Mouse (Mus musculus) 416B (cell line): ENCODE results near the gene Arid3a.

Experiments used
- DNase-seq: peaks from one replicate; pipeline ENCODE4 v3.0.0; 2011; ENCODE audit warnings: low read depth

The Arid3a gene

GRCm38 (mm10) chr10:79995636-79996035 is 68.8 kb downstream of the Arid3a start:
- peak; percentile 58 for DNase-seq

DNA sequence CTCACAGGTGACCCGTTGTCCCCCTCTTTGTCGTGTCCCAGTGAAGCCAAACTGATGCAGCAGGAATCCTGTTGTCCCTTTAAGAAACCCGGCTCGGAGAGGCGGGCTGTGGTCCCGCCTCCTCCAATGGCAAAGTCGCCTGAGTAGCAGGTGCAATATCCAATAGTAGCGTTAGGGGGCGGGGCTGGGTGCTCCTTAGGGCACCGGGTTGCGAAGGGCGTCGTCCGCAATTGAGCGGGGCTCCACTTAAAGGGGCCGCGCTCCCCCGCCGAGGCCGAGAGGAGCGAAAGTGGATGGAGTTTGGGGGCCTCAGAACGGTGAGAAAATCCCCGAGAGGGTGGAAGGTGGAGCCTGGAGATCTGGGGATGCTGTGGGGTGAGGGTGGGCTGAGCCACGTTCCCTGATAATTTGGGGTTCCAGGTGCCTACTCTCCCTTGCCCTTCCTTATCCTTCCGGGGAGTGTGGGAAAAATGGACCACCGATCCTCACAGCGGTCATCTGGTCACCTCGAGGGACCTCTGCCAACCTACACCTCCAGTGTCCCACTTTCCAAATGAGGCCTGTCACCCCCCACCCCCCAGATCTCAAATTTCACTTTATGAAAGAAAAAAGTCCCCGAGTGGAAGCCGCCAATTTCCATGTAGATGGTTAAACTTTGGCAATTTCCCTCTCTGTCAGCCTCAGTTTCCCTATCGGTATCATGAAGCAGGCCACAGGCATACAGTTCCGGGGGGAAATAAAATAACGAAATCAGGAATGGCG is 69.6 kb downstream of the Arid3a start, which contains the start of gene Abca7:
TSS of gene Abca7 (plus strand) at position 223 of the 762 bp plus-strand sequence.
- DNase-seq, result peak; percentile 96

- peak; percentile 89 for DNase-seq
Measured at GRCm38 (mm10) chr10:79997034-79997760, 70.4 kb downstream of the Arid3a start.

DNA sequence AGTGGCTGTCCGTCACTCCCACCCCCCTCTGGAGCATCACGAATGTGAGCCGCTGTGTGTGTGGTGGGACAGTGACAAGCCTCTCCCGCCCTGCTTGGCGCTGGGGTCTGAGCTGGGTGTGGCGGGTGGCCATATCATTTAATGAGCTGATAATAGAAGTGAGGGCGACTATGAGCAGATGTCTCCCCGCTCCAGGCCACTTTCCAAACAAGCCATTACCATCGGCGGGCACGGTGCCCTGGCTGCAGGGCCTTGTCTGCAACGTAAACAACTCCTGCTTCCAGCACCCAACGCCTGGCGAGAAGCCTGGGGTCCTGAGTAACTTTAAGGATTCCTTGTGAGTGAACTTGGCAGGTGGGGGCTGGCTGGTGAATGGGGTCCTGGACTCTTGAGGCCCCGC is 71.0 kb downstream of the Arid3a start:
- no peak for DNase-seq

GRCm38 (mm10) chr10:80001945-80002344 is 75.1 kb downstream of the Arid3a start:
- DNase-seq, result no peak

- no peak for DNase-seq
Measured at GRCm38 (mm10) chr10:80002829-80003228, 76.0 kb downstream of the Arid3a start.

- no peak for DNase-seq
Measured at GRCm38 (mm10) chr10:80003374-80004232, 76.8 kb downstream of the Arid3a start.

GRCm38 (mm10) chr10:80004233-80004705 is 77.4 kb downstream of the Arid3a start:
- DNase-seq, result no peak
